Mouse (Mus musculus) adrenal gland, adult 8-10 months (tissue): ENCODE results near the gene Morc4. TPM values are rescaled to one million over a fixed set of nuclear protein-coding genes. Genes with fewer than 3 reads are reported as not detected.

Source experiments
- DNase-seq: peaks from one replicate; pipeline ENCODE4 v3.0.0; 2022
- total RNA-seq, 4 experiments: library from RNA; stranded (reverse); gene quantifications; 2 replicates each; pipeline ENCODE4 v1.2.4; 2022

Morc4 gene
- total RNA-seq, 4 experiments from 2014 or later, result 3.6 to 9.3 (median 6.3) TPM

DNA sequence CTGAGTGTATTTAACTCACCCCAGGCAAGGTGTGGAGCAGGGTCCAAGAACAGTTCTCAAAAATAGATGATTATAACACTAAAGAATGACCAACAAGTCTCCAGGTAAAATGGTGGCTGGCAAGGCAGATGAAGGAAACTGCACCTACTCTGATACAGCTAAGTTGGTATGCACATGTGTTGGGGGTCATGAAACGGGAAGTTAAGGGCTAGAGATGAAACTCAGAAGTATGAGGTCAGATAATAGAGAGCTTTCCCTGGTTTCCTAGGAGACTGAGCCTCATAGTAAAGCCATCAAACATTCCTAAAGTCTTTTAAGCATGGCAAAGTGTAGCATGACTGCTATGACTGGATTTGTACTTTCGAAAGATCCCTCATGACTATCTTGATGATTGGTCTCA, 68.4 kb downstream of the Morc4 start:
- DNase-seq, result no peak

GRCm38 (mm10) chrX:139800406-139800878, 71.0 kb downstream of the Morc4 start, which contains the start of gene Cldn2:
Gene Cldn2, plus strand, starts transcription at chrX:139800828.
- DNase-seq, result no peak

GRCm38 (mm10) chrX:139799953-139800352, 71.5 kb downstream of the Morc4 start:
- DNase-seq, result no peak

DNA sequence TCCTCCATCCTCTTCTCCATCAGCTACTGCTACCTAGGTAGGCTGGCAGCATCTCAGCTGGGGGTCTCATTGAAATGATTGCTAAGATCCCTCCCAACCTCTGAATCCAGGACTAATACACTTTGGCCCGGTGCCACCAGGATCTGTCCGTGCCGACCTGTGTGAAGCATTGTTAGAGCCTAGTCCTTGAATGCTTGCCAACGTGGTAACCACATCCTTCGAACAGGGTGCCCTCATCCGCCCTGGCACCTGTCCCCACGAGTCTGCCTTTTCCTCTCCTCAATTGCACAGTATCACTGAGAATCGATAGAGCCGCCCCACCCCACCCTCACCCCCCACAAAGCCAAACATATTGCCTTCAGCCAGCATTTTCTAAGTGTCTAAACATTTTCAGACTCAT, 73.6 kb downstream of the Morc4 start:
- DNase-seq, result no peak

- no peak for DNase-seq
Observed at GRCm38 (mm10) chrX:139796037-139796436, 75.4 kb downstream of the Morc4 start.

GRCm38 (mm10) chrX:139794072-139794845, 77.2 kb downstream of the Morc4 start:
- DNase-seq, result no peak

DNA sequence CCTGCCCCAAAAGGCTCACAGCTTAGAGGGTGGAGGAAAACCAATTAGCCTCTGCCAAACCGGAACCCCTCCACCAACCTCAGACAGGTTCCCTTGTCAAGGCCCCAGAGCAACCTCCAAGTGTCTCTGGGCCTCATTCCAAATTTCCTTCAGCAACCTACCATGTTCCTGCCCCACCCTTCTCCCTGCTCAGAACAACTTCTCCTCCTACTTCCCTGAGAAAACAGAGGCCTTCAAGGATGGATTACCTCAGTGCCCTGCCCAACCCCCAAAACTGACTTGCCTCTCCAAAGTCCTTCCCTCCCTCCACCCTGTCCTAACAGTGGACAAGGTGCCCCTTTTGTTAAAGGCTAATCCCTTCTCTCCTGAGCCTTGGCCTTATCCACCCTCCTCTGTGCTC, 85.7 kb downstream of the Morc4 start:
- DNase-seq, result no peak

GRCm38 (mm10) chrX:139783045-139783422, 88.4 kb downstream of the Morc4 start:
- peak; percentile 63 for DNase-seq

DNA sequence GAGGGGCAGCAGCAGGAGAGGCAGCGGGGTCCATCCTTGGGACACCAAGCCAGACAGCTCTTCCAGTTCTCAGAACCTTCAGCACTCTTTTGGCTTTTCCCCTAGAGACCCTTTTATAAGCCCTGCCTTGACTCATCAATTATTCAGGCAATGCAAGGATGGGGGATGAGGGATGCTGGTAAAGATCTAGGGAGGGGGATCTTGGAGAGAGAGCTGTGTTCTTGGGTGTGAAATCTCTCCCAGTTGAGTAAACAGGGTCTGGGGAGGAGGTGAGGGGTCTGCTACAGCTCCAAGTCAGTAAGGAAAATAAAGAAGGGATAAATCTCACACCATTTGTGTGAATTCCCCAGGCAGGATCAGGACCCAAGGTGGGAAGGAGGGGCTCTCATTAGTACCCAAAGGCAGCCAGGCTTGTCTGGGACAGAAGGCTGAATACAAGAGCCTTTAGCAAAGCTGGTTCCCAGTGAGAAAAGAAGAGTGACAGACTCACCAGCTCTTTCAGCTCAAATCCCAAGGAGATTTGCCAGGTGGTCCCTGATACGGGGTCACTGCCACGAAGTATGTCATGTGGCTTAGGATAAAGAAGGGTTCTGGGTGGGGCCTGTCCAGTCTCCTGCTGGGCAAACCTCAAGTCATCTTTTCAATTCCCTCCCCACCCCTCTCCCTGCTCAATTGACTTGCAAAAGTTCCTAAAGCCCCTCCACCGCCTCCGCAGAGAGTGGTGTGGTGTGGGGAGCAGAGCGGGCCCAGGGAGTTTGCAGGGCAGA, 89.0 kb downstream of the Morc4 start, which contains the start of gene Ripply1:
Ripply1 (minus strand) TSS at position 76 of the 767 bp plus-strand sequence.
- DNase-seq, result no peak

DNA sequence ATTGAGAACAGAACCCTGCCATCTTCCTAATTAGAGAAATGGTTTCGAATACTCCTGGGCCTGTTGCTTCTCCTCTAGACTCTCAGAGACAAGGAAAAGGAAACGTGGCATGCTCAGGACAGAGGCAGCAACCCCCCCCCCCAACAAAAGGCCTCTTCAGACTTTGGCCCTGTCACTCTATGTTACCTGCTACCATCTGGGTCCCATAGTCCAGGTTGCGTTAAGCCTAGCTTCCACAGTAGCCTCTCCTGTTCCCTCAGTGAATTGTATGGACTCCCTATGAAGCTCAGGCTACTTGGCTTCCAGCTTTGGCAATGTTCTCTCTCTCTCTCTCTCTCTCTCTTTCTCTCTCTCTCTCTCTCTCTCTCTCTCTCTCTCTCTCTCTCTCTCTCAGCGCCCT, 89.9 kb downstream of the Morc4 start:
- DNase-seq, result no peak

DNA sequence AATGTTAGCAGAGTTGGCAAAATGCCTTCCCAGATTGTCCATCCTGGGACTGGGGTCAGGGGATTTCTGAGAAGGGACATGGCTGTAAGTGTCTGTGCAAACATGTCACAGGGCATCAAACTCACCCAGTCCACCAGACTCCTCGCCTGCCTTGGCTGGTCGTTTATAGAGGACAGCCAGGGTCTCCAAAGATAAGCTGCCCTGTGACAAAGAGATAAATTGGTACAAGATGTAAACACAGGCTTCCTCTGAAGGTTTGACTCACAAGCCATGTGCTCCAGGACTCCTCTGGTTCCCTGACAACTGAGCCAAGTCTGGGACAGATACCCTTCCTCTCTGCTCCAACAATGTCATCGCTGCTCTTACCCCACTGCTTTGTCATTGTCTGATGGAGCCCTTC, 90.5 kb downstream of the Morc4 start:
- no peak for DNase-seq

DNA sequence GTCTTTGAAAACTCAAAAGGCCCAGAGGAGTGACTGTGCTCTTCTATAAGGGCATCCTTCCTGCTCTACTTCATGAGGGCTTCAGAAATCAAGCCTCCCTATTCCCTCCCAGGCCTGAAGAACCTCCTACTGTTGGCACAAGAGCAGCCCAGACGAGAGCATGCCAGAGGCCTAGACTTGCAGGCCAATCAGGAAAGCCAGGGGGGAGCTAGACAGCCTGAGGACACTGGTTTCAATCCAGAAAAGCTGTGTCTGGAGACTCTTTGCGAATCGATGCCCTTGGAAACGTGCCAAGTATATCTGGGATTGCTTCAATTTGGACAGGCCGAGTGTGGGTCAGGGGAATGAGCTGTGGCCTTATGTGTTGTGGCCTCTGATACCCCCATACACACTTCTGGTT, 92.1 kb downstream of the Morc4 start:
- no peak for DNase-seq

GRCm38 (mm10) chrX:139778886-139779285, 92.6 kb downstream of the Morc4 start:
- no peak for DNase-seq

- DNase-seq, result no peak
Observed at GRCm38 (mm10) chrX:139777357-139777756, 94.1 kb downstream of the Morc4 start.

DNA sequence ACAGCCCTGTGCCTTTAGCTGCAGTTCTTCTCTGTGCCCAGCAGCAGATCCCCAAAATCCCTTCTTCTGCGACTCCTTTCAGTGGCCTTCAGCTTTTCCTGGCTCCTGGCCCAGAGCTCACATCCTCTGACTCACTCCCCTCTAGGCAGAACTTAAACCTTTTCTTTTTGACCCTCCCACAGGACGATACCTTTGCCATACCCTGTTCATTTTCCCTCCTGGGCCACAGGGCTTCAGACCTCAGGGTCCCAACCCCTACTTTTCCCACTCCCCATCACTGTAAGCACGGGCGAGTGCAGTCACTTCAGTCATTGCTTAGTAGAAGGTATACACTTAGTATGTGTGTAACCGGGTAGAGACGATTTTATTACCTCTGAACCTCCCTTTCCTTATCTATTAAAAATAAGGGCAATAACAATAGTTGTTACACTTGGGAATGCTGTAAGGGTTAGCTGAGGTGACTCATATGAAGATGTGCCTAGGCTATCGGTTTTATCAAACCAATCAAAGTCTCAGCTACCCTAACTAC, 96.3 kb downstream of the Morc4 start:
- DNase-seq, result peak; percentile 56

- DNase-seq, result no peak
Observed at GRCm38 (mm10) chrX:139774309-139775083, 97.0 kb downstream of the Morc4 start.

Other genes starting within 250 kb of the Morc4 start
- 10 to 100 TPM in 2 of 4 experiments, 1 to 10 TPM in 2; 8.5 to 12.9 (median 10.8) TPM for gene Tbc1d8b, start 186.7 kb downstream of the Morc4 start, total RNA-seq
- gene Gm15013, start 157.2 kb downstream of the Morc4 start, total RNA-seq, result not detected
- gene Ripply1, start 89.3 kb downstream of the Morc4 start, total RNA-seq, result not detected
- under 1 TPM in 1 of 4 experiments, not detected in 3; 0.15 TPM for gene Cldn2, start 70.8 kb downstream of the Morc4 start, total RNA-seq
- 10 to 100 TPM in 1 of 4 experiments, 1 to 10 TPM in 3; 7.0 to 12.1 (median 9.0) TPM for gene Rbm41, start 126.9 kb upstream of the Morc4 start, total RNA-seq
- gene Nup62cl, start 191.0 kb upstream of the Morc4 start, total RNA-seq, result 10 to 100 TPM in 2 of 4 experiments, 1 to 10 TPM in 2; 3.1 to 21.2 (median 10.6) TPM
- gene Pih1h3b, start 191.2 kb upstream of the Morc4 start, total RNA-seq, result under 1 TPM in 1 of 4 experiments, not detected in 3; 0.24 TPM